Mouse (Mus musculus): ENCODE results near the gene St6galnac4. TPM values are rescaled to one million over a fixed set of nuclear protein-coding genes. Genes with fewer than 3 reads are reported as not detected.

Gene St6galnac4
- polyA plus RNA-seq, 1 experiment from 2014 or later, result 33.1 TPM

DNA sequence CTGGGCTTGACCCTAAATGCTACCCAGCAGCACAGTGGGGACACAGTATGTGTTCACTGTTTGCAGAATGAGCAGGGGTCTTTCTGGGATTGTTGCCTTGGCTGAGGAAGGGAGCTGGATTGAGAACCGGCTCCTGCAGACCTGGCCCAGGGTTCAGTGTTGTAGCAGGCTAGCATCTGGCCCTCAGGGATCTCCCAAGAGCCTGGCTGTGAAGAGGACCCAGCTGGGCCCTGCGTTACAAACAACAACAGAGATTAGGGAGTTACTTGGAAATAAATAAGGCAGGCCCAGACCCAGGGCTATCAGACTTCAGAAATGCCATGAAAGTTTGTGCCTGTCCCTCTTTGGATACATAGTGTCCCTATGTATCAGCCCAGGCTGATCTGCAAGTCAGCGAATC, 58.8 kb downstream of the St6galnac4 start:
- Histone ChIP-seq H3K9me3 (no peaks in the 10 kb centered on the region), H3K27ac (0 out of 2 replicates have a peak overlapping the region, but pooled peaks have one; percentile 73), H3K36me3 (no peaks in the 10 kb centered on the region), H3K4me2 (no peak overlapping the region), H3K4me3 (no peak overlapping the region), H3K4me1 (peaks cover 28% of the 10 kb centered on the region), H3K27me3 (no peaks in the 10 kb centered on the region), H3K9ac (0 out of 2 replicates have a peak overlapping the region, but pooled peaks have one; percentile 16)
- 69% methylated on average over 3 of the region's 3 CpGs for WGBS
- no peak for ATAC-seq (ENCODE audit: insufficient number of reproducible peaks, insufficient read depth, low FRiP score, low TSS enrichment, low read depth)

DNA sequence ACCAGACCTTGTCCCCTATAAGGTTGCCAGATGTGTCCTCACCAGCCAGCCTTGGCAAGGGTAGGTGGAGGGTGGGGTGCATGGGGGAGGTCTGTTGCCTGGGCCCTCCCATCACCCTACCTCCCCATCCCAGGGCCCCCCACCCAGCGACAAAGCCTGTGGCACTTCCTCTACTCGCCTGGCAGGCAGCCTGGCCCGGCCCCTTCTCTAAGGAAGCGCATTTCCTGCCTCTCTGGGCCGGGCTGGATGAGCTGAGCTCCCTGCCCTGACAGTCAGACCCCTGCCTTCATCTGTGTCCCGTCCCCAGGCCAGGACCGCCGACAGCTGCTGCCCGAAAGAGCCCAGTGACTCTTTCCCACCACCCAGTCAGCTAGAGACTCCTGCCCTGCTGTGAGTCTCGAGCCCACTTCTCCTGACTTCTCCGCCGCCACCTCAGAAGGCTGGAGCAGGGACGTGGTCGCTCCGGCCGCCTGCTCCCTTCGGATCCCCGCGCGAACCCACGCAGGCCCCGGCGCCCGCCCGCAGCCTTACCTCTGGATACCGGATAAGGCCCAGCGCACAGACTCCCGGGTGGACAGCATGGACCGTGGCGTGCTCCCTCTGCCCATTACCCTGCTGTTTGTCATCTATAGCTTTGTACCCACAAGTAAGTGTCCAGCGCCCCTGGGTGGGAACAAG, 59.6 kb downstream of the St6galnac4 start, which contains the start of gene Eng:
Eng (plus strand) TSS at position 217 of the 678 bp plus-strand sequence.
- H3K4me2 ChIP-seq, result peak within 1 kb of the TSS; percentile 57
- peak within 1 kb of the TSS; percentile 73 for H3K27ac ChIP-seq
- no peaks in the 10 kb centered on the region for H3K27me3 ChIP-seq
- H3K9me3 ChIP-seq, result no peaks in the 10 kb centered on the region
- WGBS, result 51% methylated on average over 31 of the region's 31 CpGs
- H3K36me3 ChIP-seq, result no peaks in the 10 kb centered on the region
- peak within 1 kb of the TSS; percentile 76 for H3K9ac ChIP-seq
- peak within 1 kb of the TSS; percentile 42 for H3K4me3 ChIP-seq
- H3K4me1 ChIP-seq, result peaks cover 28% of the 10 kb centered on the region
- ATAC-seq (ENCODE audit: insufficient number of reproducible peaks, insufficient read depth, low FRiP score, low TSS enrichment, low read depth), result no peak

DNA sequence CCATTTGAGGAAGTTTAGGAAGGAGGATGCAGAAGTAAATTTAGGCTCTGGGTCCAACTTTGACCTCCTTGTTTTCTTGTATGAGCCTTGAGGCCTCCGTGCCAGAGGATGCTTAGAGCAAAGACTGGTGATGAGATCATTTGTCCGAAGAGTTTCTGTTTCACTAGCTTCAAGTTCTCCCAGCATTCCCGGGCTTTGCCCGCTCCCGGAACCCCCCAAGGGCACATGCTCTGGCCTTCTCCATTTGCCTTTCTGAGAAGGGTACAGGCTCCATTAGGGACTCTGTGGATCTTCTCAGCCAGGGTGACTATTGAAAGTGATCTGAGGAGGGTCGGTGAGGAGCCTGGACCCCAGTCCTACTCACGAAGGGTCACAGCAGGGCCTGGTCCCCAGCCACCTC, 60.5 kb downstream of the St6galnac4 start:
- Histone ChIP-seq H3K27ac (no peak overlapping the region), H3K4me1 (peaks cover 28% of the 10 kb centered on the region), H3K27me3 (no peaks in the 10 kb centered on the region), H3K9me3 (no peaks in the 10 kb centered on the region), H3K36me3 (no peaks in the 10 kb centered on the region), H3K4me2 (peak overlapping the region; percentile 57), H3K4me3 (peak overlapping the region; percentile 42), H3K9ac (peak overlapping the region; percentile 76; the same call in 1 of the 2 replicates)
- no peak for ATAC-seq (ENCODE audit: insufficient number of reproducible peaks, insufficient read depth, low FRiP score, low TSS enrichment, low read depth)
- WGBS, result 81% methylated on average over 7 of the region's 7 CpGs

Other genes starting within 250 kb of the St6galnac4 start
- gene Ciz1, start 234.8 kb upstream of the St6galnac4 start, polyA plus RNA-seq (2015; fragmentation: Nextera tagmentation; extraction: Ambion mirVana), result 48.6 and 54.2 TPM in 2 replicates
- 31.9 and 32.4 TPM in 2 replicates for gene Dnm1, start 233.8 kb upstream of the St6galnac4 start, polyA plus RNA-seq (2015; fragmentation: Nextera tagmentation; extraction: Ambion mirVana)
- gene 1110008P14Rik, start 205.2 kb upstream of the St6galnac4 start, polyA plus RNA-seq (2015; fragmentation: Nextera tagmentation; extraction: Ambion mirVana), result 44.1 and 47.8 TPM in 2 replicates
- gene Lcn2, start 198.8 kb upstream of the St6galnac4 start, polyA plus RNA-seq (2015; fragmentation: Nextera tagmentation; extraction: Ambion mirVana), result 0.22 and 1.5 TPM in 2 replicates
- 30.0 and 30.4 TPM in 2 replicates for gene Ptges2, start 191.2 kb upstream of the St6galnac4 start, polyA plus RNA-seq (2015; fragmentation: Nextera tagmentation; extraction: Ambion mirVana)
- 6.3 and 6.5 TPM in 2 replicates for gene Naif1, start 136.6 kb upstream of the St6galnac4 start, polyA plus RNA-seq (2015; fragmentation: Nextera tagmentation; extraction: Ambion mirVana)
- 23.5 and 24.6 TPM in 2 replicates for gene Slc25a25, start 135.7 kb upstream of the St6galnac4 start, polyA plus RNA-seq (2015; fragmentation: Nextera tagmentation; extraction: Ambion mirVana)
- gene Fam102a, start 51.8 kb upstream of the St6galnac4 start, polyA plus RNA-seq (2015; fragmentation: Nextera tagmentation; extraction: Ambion mirVana), result 12.3 and 15.5 TPM in 2 replicates
- gene Dpm2, start 16.2 kb upstream of the St6galnac4 start, polyA plus RNA-seq (2015; fragmentation: Nextera tagmentation; extraction: Ambion mirVana), result 112 and 116 TPM in 2 replicates
- 0.92 and 1.1 TPM in 2 replicates for gene Pip5kl1, start 12.3 kb upstream of the St6galnac4 start, polyA plus RNA-seq (2015; fragmentation: Nextera tagmentation; extraction: Ambion mirVana)
- gene 9430097D07Rik, start 11.4 kb upstream of the St6galnac4 start, polyA plus RNA-seq (2015; fragmentation: Nextera tagmentation; extraction: Ambion mirVana), result 0.18 TPM in 1 of 2 replicates, not detected in the other
- 29.9 and 35.1 TPM in 2 replicates for gene St6galnac6, start 12.6 kb downstream of the St6galnac4 start, polyA plus RNA-seq (2015; fragmentation: Nextera tagmentation; extraction: Ambion mirVana)
- gene Ak1, start 34.7 kb downstream of the St6galnac4 start, polyA plus RNA-seq (2015; fragmentation: Nextera tagmentation; extraction: Ambion mirVana), result 20.7 and 27.3 TPM in 2 replicates
- 49.1 and 50.2 TPM in 2 replicates for gene Eng, start 59.5 kb downstream of the St6galnac4 start, polyA plus RNA-seq (2015; fragmentation: Nextera tagmentation; extraction: Ambion mirVana)
- gene Fpgs, start 117.0 kb downstream of the St6galnac4 start, polyA plus RNA-seq (2015; fragmentation: Nextera tagmentation; extraction: Ambion mirVana), result 29.7 and 34.1 TPM in 2 replicates
- 102 and 114 TPM in 2 replicates for gene Cdk9, start 126.0 kb downstream of the St6galnac4 start, polyA plus RNA-seq (2015; fragmentation: Nextera tagmentation; extraction: Ambion mirVana)
- gene Sh2d3c, start 134.0 kb downstream of the St6galnac4 start, polyA plus RNA-seq (2015; fragmentation: Nextera tagmentation; extraction: Ambion mirVana), result 19.4 and 21.8 TPM in 2 replicates
- gene 6330409D20Rik, start 153.9 kb downstream of the St6galnac4 start, polyA plus RNA-seq (2015; fragmentation: Nextera tagmentation; extraction: Ambion mirVana), result 0.34 and 0.58 TPM in 2 replicates
- gene Tor2a, start 170.1 kb downstream of the St6galnac4 start, polyA plus RNA-seq (2015; fragmentation: Nextera tagmentation; extraction: Ambion mirVana), result 65.1 and 72.3 TPM in 2 replicates
- gene Ttc16, start 188.5 kb downstream of the St6galnac4 start, polyA plus RNA-seq (2015; fragmentation: Nextera tagmentation; extraction: Ambion mirVana), result 0.21 and 0.29 TPM in 2 replicates
- gene Ptrh1, start 188.7 kb downstream of the St6galnac4 start, polyA plus RNA-seq (2015; fragmentation: Nextera tagmentation; extraction: Ambion mirVana), result 4.6 and 5.8 TPM in 2 replicates
- gene Cfap157, start 197.3 kb downstream of the St6galnac4 start, polyA plus RNA-seq (2015; fragmentation: Nextera tagmentation; extraction: Ambion mirVana), result 0.87 and 1.5 TPM in 2 replicates

Measured in embryonic facial prominence, embryonic 13.5 days (tissue).